Mouse (Mus musculus): ENCODE results near the gene Bicc1.

Gene Bicc1

DNA sequence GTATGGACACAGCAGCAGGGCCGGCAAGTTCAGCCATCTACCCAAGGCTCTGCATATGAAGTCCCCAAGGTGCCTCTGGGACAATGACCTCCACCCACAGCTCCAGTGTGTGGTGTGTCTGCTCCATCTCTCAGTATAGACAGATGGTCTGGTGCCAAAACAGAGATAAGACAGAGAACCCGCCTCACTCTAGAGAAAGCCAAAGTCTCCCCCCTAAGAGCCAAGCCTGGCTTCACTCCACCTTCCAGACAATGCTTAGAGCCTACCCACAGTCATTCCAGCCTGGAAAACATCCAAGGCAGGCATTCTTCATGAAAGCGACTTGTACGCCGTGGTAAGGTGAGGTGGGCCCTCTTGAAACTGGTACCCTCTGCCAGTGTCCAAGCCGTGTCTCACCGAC, 107.3 kb downstream of the Bicc1 start:
- DNase-seq (ENCODE audit: low spot score), result no peak

DNA sequence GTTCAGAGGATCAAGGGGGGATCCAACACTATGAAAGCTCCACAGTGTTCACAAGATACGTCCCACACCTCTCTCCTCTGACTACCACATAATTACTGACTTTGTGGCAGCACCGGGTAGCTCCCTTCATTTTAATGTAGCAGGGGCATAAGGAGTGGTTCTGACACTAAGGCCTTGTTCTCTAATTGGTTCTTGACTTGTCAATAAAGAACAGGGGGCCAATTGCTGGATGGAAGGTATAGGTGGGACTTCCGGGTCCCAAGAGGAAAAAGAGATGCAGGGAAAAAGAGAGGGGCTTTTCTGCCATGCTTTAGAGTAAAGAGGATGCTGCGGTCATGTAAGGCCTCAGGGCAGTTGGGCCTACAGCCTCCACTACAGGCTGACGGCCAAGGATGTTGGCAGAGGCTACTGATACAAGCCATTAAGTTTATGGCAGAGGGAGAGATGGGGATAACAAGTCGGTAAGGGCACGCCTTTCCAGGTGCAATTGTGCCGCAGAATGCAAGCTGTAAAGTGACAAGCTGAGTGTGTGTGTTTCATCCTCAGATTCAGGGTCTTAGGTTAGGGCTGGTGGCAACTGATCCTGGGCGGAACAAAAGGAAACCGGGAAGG, 108.7 kb downstream of the Bicc1 start:
- DNase-seq (ENCODE audit: low spot score), result no peak

DNA sequence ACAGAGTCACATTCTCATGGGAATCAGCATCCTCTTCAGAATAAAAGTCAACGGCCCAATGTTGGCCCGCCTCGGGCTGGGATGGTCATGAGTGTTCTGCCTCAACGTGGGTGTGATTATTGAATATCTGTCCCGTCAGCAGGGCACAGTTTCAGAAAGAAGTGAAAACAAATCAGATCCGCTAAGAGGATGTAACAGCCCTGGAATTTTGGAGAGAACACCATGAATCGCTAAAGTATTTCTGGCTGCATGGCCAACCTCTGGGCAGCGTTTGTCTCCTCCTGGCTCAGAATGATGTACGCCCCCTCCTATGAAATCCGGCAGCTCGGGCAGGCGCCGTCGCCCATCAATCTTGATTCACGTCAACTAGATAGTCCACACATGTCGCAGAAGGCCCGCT, 110.2 kb downstream of the Bicc1 start:
- no peak for DNase-seq (ENCODE audit: low spot score)

DNA sequence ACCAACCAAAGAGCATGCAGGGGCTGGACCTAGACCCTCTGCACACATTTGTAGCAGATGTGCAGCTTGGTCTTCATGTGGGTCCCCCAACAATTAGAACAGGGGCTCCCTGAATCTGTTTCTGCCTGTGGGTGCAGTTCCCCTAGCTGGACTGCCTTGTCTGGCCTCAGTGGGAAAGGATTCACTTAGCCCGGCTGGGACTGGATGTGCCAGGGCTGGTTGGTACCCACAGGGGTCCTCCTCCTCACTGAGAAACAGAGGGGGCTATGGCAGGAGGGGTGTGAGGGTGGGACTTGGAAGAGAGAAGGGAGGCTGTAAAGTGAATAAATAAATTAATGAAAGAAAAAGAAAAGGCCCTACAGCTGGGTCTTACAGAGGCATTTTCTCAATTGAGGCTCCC, 115.1 kb downstream of the Bicc1 start:
- no peak for DNase-seq (ENCODE audit: low spot score)

DNA sequence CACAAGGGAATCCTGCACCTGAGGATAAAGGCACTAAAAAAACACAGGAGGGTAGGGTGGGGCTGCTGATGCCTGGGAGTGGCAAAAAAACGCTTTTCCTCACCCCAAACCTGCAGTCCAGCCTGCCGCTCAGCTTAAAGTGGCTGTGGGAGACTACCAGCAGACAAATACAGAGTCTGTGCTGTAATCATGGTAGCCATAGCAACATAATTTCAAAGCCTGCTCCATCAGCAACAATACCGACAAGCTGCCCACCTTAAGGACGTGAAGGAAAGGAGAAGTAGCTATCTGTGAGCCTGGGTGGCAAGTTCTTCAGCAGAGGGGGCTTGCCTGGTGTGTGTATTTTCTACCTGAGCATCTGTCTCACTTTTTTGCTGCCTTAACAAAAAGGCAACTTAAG, 117.6 kb downstream of the Bicc1 start:
- DNase-seq (ENCODE audit: low spot score), result no peak

DNA sequence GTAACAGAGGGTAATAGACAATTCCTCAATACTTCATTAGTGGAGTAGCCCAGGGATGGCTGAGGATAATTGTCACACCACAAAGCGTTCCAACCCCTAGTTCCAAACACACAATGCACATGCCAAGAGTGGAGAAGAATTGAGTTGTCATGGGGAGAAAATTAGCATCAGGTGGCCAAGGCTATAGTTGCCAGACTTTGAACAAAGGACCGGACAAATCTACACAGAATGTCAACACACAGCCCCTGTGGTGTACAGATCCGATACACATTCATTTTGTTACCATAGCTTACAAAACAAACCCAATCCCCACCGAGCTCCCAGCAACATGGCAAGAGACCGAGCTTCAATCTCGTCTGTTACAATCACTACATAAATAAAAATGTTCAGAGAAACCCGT, 123.0 kb downstream of the Bicc1 start:
- DNase-seq (ENCODE audit: low spot score), result no peak

DNA sequence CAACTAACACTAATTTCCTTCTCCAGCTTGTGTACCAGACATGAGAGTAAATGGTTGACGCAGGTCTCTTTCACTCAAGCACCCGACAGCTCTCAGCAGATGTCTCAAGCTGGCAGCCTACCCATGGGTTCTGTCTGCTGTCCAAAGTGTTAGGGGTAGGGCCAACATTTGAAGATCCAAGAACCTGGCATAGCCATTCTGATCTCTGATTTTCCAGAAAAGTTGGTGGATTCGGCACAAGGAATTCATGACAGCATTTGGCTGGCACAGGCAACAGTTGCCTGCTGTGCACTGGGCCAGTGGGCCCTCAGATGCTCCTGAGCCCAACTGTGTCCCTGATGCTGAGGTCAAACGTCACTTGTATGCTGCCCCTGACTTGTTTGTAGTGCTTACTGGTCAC, 130.5 kb downstream of the Bicc1 start:
- no peak for DNase-seq (ENCODE audit: low spot score)

DNA sequence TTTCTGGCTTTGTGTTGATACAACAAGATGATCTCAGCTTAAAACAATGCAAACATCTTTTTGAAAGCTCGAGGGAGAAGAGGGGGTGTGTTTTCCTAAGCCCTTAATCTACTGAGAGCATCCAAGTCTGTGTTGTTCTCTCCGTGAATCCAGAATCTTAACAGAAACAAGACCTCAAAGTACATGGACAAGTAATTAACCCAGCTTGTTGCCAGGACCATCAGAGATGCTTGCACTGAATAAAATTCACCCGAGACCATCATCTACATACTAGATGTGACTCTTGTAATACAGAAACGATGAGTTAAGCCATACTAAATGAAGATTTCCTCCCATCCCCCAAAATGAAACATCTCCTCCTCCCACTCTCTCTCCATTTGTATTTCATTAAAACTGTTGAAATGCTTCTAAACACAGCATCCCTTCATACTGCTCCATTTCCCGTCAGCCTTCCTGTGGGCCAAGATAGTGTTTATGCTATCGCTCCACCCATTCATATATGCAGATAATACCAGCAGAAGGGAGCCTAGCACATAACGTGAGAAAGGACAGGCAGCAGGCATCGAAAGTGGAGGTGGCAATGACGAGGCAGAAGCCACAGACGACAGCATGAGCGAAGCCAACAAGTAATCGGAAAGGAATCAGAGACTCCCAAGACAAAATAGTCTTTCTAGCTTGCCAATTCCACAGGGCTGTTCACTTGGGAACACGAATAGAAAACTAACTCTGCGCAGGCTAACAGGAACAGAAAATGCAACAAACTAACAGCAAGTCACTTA, 131.2 kb downstream of the Bicc1 start:
- DNase-seq (ENCODE audit: low spot score), result no peak

DNA sequence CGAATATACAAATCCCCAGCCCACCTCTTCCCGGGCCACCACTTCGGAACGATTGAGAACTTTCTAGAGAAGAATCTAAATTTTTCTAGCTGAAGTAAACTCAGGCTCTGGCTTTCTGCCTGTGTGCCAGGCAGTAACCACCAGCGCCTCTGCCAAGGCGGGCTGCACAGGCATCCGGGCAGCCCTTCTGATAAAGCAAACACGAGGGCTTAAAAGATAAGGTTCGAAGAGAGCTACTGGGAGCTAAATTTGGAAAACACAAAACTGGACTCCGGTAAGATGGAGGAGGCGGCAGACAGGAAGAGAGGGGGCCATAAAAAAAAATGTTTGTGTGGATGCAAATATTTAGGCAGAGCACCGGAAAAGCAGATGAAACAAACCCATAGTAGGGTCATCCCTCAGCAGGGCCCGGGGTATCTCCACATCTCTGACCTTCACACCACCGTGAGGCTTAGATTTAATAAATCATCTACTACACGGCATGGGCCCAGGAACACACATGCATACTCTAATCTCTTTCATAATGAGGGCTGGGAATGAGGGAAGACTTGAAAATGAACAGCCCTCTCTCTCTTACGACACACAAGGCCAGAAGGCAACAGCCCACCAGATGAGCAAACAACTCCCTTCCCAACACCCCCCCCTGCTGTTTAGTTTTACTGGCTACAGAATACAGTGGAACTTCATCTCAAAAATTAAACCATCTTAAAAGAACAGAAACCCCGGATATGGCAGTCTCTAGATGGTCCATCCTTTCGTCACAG, 134.2 kb downstream of the Bicc1 start:
- peak; percentile 38 for DNase-seq (ENCODE audit: low spot score)

DNA sequence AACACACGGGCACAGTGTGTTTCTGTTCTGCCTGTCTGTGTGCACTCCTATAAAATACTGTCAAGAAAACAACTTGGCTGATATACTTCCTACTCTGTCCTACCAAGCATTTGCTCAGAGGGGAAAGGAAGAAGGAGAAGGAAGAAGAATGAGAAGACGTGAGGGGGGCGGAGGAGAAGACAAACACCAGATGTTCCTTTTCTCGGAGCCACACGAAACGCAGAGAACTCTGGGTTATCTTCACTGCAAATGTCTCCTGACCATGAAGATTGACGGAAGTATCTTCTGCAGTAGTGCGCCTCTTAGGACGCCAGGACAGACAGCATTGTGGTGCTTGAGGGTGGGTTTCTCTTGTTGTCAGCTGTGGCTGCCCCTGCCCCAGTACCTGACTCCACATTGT, 134.8 kb downstream of the Bicc1 start:
- DNase-seq (ENCODE audit: low spot score), result no peak

DNA sequence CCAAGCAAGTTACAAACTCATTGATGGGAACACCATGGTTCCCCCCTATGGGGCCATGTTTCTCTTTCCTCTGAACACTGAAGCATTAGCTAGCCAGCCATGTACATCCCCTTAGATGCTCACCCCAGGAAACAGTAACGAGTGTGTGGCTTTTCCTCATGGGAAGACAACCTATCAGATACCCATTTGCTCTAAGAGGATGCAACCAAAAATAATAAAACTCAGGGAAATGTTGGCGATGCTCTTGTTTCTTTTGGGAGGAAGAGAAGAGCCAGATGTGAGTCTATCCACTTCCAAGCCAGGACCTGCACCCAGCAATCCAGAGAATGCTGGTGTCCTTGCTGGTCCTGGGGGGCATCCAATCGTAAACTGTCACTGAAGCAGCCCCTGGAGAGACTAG, 136.0 kb downstream of the Bicc1 start:
- no peak for DNase-seq (ENCODE audit: low spot score)

DNA sequence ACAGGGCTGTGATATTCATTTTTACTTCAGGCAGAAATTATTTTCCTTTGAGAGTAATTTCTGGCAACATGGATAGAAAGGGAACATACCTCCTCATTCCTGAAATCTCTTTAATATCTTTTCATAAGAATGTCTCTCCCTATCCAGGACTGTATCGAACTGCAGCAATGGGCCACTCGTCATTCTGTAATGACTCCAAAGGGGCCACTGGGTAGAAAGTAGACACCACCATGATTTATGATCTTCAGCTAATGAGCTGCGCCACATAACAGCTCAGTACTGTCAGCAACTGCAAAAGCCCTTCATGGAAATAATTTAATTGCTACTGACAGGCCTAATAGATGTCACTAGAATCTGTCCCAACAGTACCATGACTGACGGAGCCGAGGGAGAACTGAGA, 139.0 kb downstream of the Bicc1 start:
- DNase-seq (ENCODE audit: low spot score), result no peak

DNA sequence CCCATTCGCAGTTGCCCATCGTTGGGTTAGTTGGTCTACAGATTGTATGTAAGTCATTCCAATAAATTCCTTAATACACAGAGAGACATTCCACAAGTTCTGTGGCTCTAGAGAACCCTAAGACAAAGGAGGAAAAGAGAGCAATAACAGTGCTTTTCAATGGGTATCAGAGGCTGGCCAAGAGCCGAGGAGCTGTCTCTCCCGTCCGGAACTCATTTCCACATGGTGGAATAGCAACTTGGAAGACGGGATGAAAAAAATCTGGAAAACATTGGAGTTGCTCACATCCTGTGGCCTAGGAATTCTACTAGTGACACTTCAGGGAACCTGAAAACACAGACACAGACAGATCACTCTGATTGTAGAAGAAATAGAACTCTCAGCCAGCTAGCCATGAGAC, 139.7 kb downstream of the Bicc1 start:
- no peak for DNase-seq (ENCODE audit: low spot score)

DNA sequence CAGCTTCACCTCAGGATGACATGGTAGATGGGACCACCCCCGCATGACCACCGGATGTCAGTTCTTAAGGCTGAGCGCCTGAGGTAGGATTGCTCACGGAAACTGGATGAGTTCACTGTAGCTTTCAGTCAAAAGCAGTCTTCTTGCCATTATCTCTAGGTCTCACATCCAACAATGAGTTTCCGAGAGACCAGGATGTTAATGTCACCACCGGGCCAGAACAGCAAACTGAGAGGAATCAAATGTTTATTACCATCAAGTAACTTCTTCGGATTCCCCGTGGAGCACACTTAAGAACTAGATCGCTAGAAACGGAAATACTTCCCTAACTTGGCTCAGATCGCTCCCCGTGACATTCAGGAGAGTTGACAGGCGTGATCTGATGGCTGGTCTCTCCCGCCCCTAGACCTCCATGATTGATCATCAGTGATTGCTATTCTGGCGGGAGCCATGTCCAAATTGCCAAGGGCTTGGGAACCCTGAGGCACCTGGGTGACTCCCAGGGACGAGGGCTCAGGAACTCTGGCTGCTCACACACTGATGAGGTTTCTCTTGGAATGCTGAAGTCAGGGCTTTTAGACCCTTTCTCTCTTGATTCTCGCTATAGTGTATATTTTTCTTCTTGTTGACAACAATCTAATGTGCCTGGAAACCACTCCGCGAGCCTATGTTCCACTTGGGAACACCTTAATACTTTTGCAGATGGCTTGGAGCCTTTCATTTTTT, 149.6 kb downstream of the Bicc1 start:
- no peak for DNase-seq (ENCODE audit: low spot score)

DNA sequence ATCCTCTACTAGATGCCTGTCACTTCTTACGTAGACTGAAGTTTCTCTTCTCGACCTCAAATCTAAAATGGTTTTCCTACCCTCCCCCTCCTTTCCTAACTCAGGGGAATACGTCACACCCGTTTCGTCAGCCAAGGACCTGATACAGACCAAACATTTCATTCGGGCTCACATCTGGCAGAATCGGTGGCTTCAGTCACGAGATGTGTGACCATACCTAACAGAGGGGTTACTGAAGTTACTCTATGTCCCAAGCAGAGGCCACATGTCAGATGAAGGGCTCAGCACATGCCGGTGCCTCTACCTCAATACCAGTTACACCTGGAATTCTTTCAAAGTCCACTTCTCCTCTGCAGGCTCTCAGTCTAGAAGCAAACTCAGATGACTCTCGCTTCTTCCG, 150.8 kb downstream of the Bicc1 start:
- no peak for DNase-seq (ENCODE audit: low spot score)

DNA sequence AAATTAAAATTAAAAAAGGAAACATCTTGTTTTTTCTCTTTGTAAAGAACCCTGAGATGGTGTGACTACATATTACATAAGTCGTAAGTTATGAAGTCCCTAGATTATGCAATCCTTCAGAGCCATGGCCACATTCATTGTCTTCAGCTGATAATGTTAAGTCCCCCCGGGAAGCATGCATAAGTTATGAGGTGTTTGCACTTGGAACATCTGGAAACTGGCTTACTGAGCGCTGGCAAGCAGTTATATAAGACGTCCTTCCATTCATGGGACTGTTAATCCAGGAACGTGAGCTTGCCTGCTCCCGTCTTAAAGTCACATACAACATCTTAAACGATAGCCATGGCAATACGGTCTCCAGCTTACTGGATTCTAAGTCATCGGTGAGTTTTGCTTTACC, 151.5 kb downstream of the Bicc1 start:
- no peak for DNase-seq (ENCODE audit: low spot score)

DNA sequence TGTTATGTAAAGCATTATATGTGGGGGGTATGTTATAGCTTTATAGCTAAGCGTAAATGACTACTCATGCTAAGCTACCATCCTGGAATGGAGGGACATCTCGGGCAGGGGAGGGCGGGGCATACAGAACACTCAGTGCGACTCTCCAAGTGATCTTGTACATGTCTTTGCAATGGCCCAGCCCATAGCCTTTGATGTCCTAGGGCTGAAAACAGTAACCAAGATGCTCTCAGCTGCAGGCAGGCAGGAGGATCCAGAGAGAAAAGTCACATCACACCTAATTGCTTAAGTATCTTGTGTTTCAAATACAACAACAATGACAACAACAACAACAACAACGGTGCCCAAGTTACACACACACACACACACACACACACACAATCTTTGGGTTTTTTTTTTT, 152.0 kb downstream of the Bicc1 start:
- no peak for DNase-seq (ENCODE audit: low spot score)

DNA sequence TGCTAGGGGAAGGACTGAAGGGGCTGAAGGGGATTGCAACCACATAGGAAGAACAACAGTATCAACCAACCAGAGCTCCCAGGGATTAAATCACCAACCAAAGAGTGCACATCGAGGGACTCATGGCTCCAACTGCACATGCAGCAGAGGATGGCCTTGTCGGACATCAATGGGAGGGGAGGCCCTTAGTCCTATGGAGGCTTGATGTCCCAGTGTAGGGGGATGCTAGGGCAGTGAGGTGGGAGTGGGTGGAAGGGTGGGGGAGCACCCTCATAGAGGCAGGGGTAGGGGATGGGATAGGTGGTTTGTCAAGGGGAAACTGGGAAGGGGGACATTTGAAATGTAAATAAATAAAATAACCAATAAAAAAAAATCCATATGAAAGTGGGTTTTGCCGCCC, 152.5 kb downstream of the Bicc1 start:
- no peak for DNase-seq (ENCODE audit: low spot score)

DNA sequence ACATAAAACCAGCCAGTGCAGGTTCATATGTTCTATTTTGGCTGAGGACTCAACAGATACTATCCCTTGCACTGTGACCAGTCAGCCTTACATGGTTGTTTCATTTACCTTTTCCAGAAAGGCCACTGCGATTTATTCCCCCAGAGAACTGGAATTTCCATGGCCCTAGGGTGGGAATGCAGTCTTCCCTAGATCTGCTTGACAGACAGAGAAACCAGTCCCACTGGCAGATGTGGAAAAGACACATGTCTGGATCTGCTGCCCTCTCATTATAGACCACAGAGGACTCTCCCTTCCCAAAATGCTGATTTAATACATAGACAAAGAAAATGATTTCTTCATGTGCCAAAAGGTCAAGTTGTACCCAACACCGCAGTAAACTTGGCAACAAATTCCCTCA, 156.6 kb downstream of the Bicc1 start:
- no peak for DNase-seq (ENCODE audit: low spot score)

DNA sequence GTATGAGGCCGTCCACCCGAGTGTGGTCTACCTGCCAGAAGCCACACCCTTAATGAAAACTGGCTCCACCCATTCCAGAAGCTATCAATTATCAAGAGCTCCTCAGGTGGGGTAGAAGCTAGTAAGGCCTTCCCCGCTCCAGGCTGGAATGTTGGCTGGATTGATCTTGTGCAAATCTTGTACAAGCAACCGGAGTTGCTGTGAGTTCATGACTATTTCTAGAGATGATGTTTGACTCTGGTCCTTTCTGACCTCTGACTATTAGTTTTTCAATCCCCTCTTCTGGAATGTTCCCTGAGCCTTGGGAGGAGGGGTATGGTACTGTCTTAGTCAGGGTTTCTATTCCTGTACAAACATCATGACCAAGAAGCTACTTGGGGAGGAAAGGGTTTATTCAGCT, 157.3 kb downstream of the Bicc1 start:
- no peak for DNase-seq (ENCODE audit: low spot score)

DNA sequence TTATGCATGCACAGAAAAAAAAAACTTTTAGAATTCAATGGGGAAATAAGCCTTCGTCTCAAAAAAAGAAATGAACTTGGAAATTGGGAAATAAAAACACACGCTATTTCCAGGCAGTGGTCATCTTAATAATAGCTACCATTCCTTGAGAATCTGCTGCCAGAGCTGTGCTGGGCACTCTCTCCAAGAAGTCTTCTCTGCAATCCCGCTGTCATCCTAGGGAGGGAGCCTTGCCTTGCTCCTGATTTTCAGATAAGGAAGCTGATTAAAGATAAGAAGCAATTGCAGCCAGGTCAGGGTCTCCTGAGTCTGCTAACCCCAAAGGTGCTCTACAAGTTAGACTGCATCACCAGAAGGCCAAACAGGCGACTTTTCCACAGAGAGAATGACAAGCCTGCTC, 161.4 kb downstream of the Bicc1 start:
- DNase-seq (ENCODE audit: low spot score), result no peak

DNA sequence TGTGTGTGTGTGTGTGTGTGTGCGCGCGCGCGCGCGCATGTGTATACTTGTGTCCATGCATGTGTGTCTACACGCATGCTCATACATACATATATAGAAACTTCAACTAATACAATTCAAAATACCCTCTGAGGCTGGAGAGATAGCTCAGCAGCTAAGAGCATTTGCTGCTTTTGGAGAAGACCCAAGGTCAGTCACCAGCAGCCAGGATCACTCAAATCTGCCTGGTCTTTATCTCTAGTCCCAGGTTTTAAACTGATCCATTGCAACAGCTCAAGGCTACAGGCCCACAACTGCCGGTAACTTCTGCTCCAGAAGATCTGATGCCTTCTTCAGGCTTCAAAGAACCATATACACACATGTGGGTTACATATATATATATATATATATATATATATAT, 163.4 kb downstream of the Bicc1 start:
- DNase-seq (ENCODE audit: low spot score), result no peak

DNA sequence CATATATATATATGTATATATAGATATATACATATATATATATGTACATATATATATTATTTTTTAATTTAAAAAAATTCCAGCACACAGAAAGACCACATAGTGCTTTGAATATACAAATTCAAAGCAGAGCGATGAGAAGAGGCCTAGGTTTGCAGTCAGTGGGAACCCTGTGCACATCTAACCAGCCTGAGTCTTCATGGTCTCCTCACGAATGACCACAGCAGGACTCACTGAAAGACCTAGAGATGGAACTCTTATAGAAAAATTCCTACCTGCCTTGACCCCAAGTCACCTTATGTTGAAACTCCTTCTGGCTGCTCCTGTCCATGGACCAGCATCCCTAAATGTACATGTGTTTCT, 165.4 kb downstream of the Bicc1 start:
- DNase-seq (ENCODE audit: low spot score), result no peak

Data from yolk sac, embryonic 10.5 days (tissue).